Mouse (Mus musculus) heart, adult 10 weeks (tissue): ENCODE data around the gene Olfr202. TPM values are rescaled to one million over a fixed set of nuclear protein-coding genes. Genes with fewer than 3 reads are reported as not detected.

Source experiments
- polyA plus RNA-seq: library from polyadenylated mRNA; stranded (reverse); fragments of 350-450 nt; fragmentation: Illumina TruSeq; extraction: RNeasy Lipid Tissue Mini Kit (QIAGEN cat#74804); gene quantifications from one replicate; pipeline ENCODE4 v1.2.3, GENCODE M21; 2014; ENCODE audit warnings: low read depth, low replicate concordance

Gene Olfr202
- not detected for polyA plus RNA-seq

GRCm38 (mm10) chr16:59286693-59287092 is at the start of gene Olfr202:
Gene Olfr202 (minus strand): TSS chr16:59286793.

GRCm38 (mm10) chr16:59331038-59331437 is 44.4 kb upstream of the Olfr202 start, which contains the start of gene Olfr205:
Gene Olfr205 (minus strand): TSS chr16:59331138.

GRCm38 (mm10) chr16:59318148-59318547 is 31.6 kb upstream of the Olfr202 start, which contains the start of gene Olfr204:
Gene Olfr204 (minus strand): TSS chr16:59318248.

DNA sequence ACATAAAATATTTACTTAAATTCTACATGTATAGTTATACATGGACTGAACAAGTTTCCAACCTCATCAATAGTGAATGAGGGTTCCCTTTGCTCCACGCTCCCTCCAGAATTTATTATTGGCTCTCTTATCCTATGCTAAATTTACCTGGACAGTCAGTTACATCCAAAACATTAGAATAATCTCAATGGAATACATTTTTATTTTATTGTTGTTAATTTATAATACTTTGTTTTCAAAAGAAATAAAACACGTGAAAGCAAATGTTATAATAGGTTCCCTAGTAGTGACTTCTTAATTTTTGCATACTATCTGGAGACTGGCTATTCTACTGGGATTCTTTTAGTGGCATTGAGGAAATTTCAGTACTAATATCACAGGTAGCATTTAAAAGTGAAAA is 12.0 kb upstream of the Olfr202 start, which contains the start of gene Olfr203:
Gene Olfr203 (plus strand): TSS at position 301 of the 400 bp plus-strand sequence.

GRCm38 (mm10) chr16:59272532-59272931 is 14.1 kb downstream of the Olfr202 start, which contains the start of gene Olfr201:
Gene Olfr201 (minus strand): TSS chr16:59272632.

Other genes with a start within 250 kb of the Olfr202 start
- not detected for gene Olfr187, start 247.0 kb downstream of the Olfr202 start, polyA plus RNA-seq
- gene Olfr190, start 208.8 kb downstream of the Olfr202 start, polyA plus RNA-seq, result not detected
- not detected for gene Olfr191, start 197.0 kb downstream of the Olfr202 start, polyA plus RNA-seq
- not detected for gene Olfr193, start 174.9 kb downstream of the Olfr202 start, polyA plus RNA-seq
- not detected for gene Olfr194, start 165.7 kb downstream of the Olfr202 start, polyA plus RNA-seq
- gene Olfr195, start 139.7 kb downstream of the Olfr202 start, polyA plus RNA-seq, result not detected
- gene Olfr196, start 116.3 kb downstream of the Olfr202 start, polyA plus RNA-seq, result not detected
- not detected for gene Olfr198, start 83.3 kb downstream of the Olfr202 start, polyA plus RNA-seq
- not detected for gene Olfr199, start 67.0 kb downstream of the Olfr202 start, polyA plus RNA-seq
- gene Olfr201, start 14.2 kb downstream of the Olfr202 start, polyA plus RNA-seq, result not detected
- gene Olfr203, start 12.1 kb upstream of the Olfr202 start, polyA plus RNA-seq, result not detected
- not detected for gene Olfr204, start 31.5 kb upstream of the Olfr202 start, polyA plus RNA-seq
- not detected for gene Olfr205, start 44.3 kb upstream of the Olfr202 start, polyA plus RNA-seq
- gene Olfr206, start 62.5 kb upstream of the Olfr202 start, polyA plus RNA-seq, result not detected
- gene Olfr209, start 77.2 kb upstream of the Olfr202 start, polyA plus RNA-seq, result not detected
- not detected for gene Gabrr3, start 120.5 kb upstream of the Olfr202 start, polyA plus RNA-seq
- gene Riox2, start 185.0 kb upstream of the Olfr202 start, polyA plus RNA-seq, result 25.6 TPM